Mouse (Mus musculus): ENCODE measurements at regions not wholly inside any gene's neighbourhood (a gene's known extent, or its start where the extent isn't known, plus 50 kb on each side); places are given as distances from the start of the nearest gene placed in this dataset.

GRCm38 (mm10) chr13:97616919-97617318, 143.5 kb downstream of the Gm10260 start:
- no peak for DNase-seq (ENCODE audit: low spot score)

- no peak for DNase-seq (ENCODE audit: low spot score)
Observed at GRCm38 (mm10) chr13:97607221-97607723, 153.2 kb downstream of the Gm10260 start.

- no peak for DNase-seq (ENCODE audit: low spot score)
Observed at GRCm38 (mm10) chr13:97604451-97604850, 156.0 kb downstream of the Gm10260 start.

- DNase-seq (ENCODE audit: low spot score), result no peak
Observed at GRCm38 (mm10) chr13:97601135-97601730, 159.2 kb downstream of the Gm10260 start.

- no peak for DNase-seq (ENCODE audit: low spot score)
Observed at GRCm38 (mm10) chr13:97600136-97600535, 160.3 kb downstream of the Gm10260 start.

- DNase-seq (ENCODE audit: low spot score), result no peak
Observed at GRCm38 (mm10) chr13:97598507-97599431, 161.7 kb downstream of the Gm10260 start.

- DNase-seq (ENCODE audit: low spot score), result no peak
Observed at GRCm38 (mm10) chr13:97594851-97595250, 165.6 kb downstream of the Gm10260 start.

GRCm38 (mm10) chr13:97589626-97590025, 170.8 kb downstream of the Gm10260 start:
- DNase-seq (ENCODE audit: low spot score), result no peak

- no peak for DNase-seq (ENCODE audit: low spot score)
Observed at GRCm38 (mm10) chr13:97588085-97588484, 172.3 kb downstream of the Gm10260 start.

GRCm38 (mm10) chr13:97587088-97587487, 173.3 kb downstream of the Gm10260 start:
- DNase-seq (ENCODE audit: low spot score), result no peak

- DNase-seq (ENCODE audit: low spot score), result no peak
Observed at GRCm38 (mm10) chr13:97584045-97584444, 176.4 kb downstream of the Gm10260 start.

- DNase-seq (ENCODE audit: low spot score), result no peak
Observed at GRCm38 (mm10) chr13:97581380-97581779, 179.1 kb downstream of the Gm10260 start.

- no peak for DNase-seq (ENCODE audit: low spot score)
Observed at GRCm38 (mm10) chr13:97580241-97580874, 180.1 kb downstream of the Gm10260 start.

GRCm38 (mm10) chr13:97578595-97578994, 181.8 kb downstream of the Gm10260 start:
- DNase-seq (ENCODE audit: low spot score), result no peak

- DNase-seq (ENCODE audit: low spot score), result no peak
Observed at GRCm38 (mm10) chr13:97577081-97577785, 183.2 kb downstream of the Gm10260 start.

- DNase-seq (ENCODE audit: low spot score), result no peak
Observed at GRCm38 (mm10) chr13:97573601-97574000, 186.8 kb downstream of the Gm10260 start.

GRCm38 (mm10) chr13:97572352-97572751, 188.1 kb downstream of the Gm10260 start:
- DNase-seq (ENCODE audit: low spot score), result no peak

- no peak for DNase-seq (ENCODE audit: low spot score)
Observed at GRCm38 (mm10) chr13:97570009-97570408, 190.4 kb downstream of the Gm10260 start.

- DNase-seq (ENCODE audit: low spot score), result no peak
Observed at GRCm38 (mm10) chr13:97567632-97568031, 192.8 kb downstream of the Gm10260 start.

GRCm38 (mm10) chr13:97566071-97566470, 194.4 kb downstream of the Gm10260 start:
- no peak for DNase-seq (ENCODE audit: low spot score)

- DNase-seq (ENCODE audit: low spot score), result no peak
Observed at GRCm38 (mm10) chr13:97562241-97562640, 198.2 kb downstream of the Gm10260 start.

GRCm38 (mm10) chr13:97560789-97561188, 199.6 kb downstream of the Gm10260 start:
- DNase-seq (ENCODE audit: low spot score), result no peak

All from ovary, postnatal 10 days (tissue).